Mouse (Mus musculus) thymus, postnatal 14 days (tissue): ENCODE measurements at regions not wholly inside any gene's neighbourhood (a gene's known extent, or its start where the extent isn't known, plus 50 kb on each side); places are given as distances from the start of the nearest gene placed in this dataset.
"Not testable (repeated sequence)": the region's sequence is repeated elsewhere in the genome, so short reads cannot be mapped to it uniquely, and the experiment has no call there.

Experiments
- DNase-seq: peaks from one replicate; pipeline ENCODE4 v3.0.0; 2021

GRCm38 (mm10) chr9:33533101-33533810, 897.2 kb downstream of the Ets1 start:
- no peak for DNase-seq

- DNase-seq = no peak
These were observed 907.3 kb downstream of the Ets1 start for GRCm38 (mm10) chr9:33543301-33543700.

- DNase-seq = no peak
These were observed 910.2 kb downstream of the Ets1 start for GRCm38 (mm10) chr9:33546126-33546737.

GRCm38 (mm10) chr9:33549395-33549794, 913.4 kb downstream of the Ets1 start:
- no peak for DNase-seq

GRCm38 (mm10) chr9:33571990-33572389, 913.7 kb upstream of the Kirrel3 start:
- no peak for DNase-seq

GRCm38 (mm10) chr9:33611511-33611910, 874.2 kb upstream of the Kirrel3 start:
- DNase-seq = no peak

GRCm38 (mm10) chr9:33624378-33624777, 861.3 kb upstream of the Kirrel3 start:
- DNase-seq = no peak

GRCm38 (mm10) chr9:33629731-33630473, 855.8 kb upstream of the Kirrel3 start:
- no peak for DNase-seq

GRCm38 (mm10) chr9:33662978-33663377, 822.7 kb upstream of the Kirrel3 start:
- no peak for DNase-seq

- DNase-seq = no peak
These were observed 804.6 kb upstream of the Kirrel3 start for GRCm38 (mm10) chr9:33681129-33681528.

GRCm38 (mm10) chr9:33691731-33692130, 794.0 kb upstream of the Kirrel3 start:
- DNase-seq = no peak

- DNase-seq = no peak
These were observed 768.1 kb upstream of the Kirrel3 start for GRCm38 (mm10) chr9:33717614-33718013.

GRCm38 (mm10) chr9:33724811-33725210, 760.9 kb upstream of the Kirrel3 start:
- no peak for DNase-seq

- not testable (repeated sequence) for DNase-seq
These were observed 757.6 kb upstream of the Kirrel3 start for GRCm38 (mm10) chr9:33728058-33728457.

GRCm38 (mm10) chr9:33760701-33761100, 725.0 kb upstream of the Kirrel3 start:
- DNase-seq = no peak

- no peak for DNase-seq
These were observed 719.5 kb upstream of the Kirrel3 start for GRCm38 (mm10) chr9:33766235-33766634.

- no peak for DNase-seq
These were observed 715.9 kb upstream of the Kirrel3 start for GRCm38 (mm10) chr9:33769811-33770210.

- no peak for DNase-seq
These were observed 711.5 kb upstream of the Kirrel3 start for GRCm38 (mm10) chr9:33774178-33774577.

- DNase-seq = no peak
These were observed 695.1 kb upstream of the Kirrel3 start for GRCm38 (mm10) chr9:33790617-33791016.

GRCm38 (mm10) chr9:33800250-33800649, 685.4 kb upstream of the Kirrel3 start:
- DNase-seq = no peak

GRCm38 (mm10) chr9:33800763-33801162, 684.9 kb upstream of the Kirrel3 start:
- DNase-seq = no peak

GRCm38 (mm10) chr9:33814739-33815368, 670.8 kb upstream of the Kirrel3 start:
- DNase-seq = no peak
